Mouse (Mus musculus) intestine, embryonic 16.5 days (tissue): ENCODE data around the gene Ctnna3. TPM values are rescaled to one million over a fixed set of nuclear protein-coding genes. Genes with fewer than 3 reads are reported as not detected.

Experiments
- ATAC-seq: fragments of 200-750 bp; cut with Nextera tagmentation; 2 replicates; pipeline ENCODE4 v1.8.0; 2017; ENCODE audit warnings: moderate TSS enrichment, moderate library complexity
- H3K27ac ChIP-seq: fragments of 300-500 bp; sonication (generic); 2 replicates; pipeline ENCODE4 v1.5.1; 2014; ENCODE audit warnings: mild to moderate bottlenecking, low read length
- H3K27me3 ChIP-seq: fragments of 300-500 bp; sonication (generic); replicated peaks from 2 replicates; pipeline ENCODE4 v1.6.1; 2014; ENCODE audit warnings: low read length, control low read depth, mixed read lengths; ENCODE audit not compliant: control insufficient read depth, insufficient read depth
- H3K36me3 ChIP-seq: fragments of 300-500 bp; sonication (generic); 2 replicates; pipeline ENCODE4 v1.6.1; 2014; ENCODE audit warnings: low read length, control low read depth; ENCODE audit not compliant: control insufficient read depth, insufficient read depth
- H3K4me1 ChIP-seq: fragments of 300-500 bp; sonication (generic); 2 replicates; pipeline ENCODE4 v1.6.1; 2014; ENCODE audit warnings: low read length, control low read depth, mixed read lengths; ENCODE audit not compliant: control insufficient read depth, insufficient read depth
- H3K4me2 ChIP-seq: fragments of 300-500 bp; sonication (generic); 2 replicates; pipeline ENCODE4 v1.6.1; 2014; ENCODE audit warnings: low read depth, low read length, control low read depth
- H3K4me3 ChIP-seq: fragments of 300-500 bp; sonication (generic); 2 replicates; pipeline ENCODE4 v1.5.1; 2014; ENCODE audit warnings: mild to moderate bottlenecking, low read length
- H3K9ac ChIP-seq: fragments of 300-500 bp; sonication (generic); 2 replicates; pipeline ENCODE4 v1.6.1; 2014; ENCODE audit warnings: low read depth, low read length
- H3K9me3 ChIP-seq: fragments of 300-500 bp; sonication (generic); 2 replicates; pipeline ENCODE4 v1.6.1; 2016; ENCODE audit warnings: low read length, control low read depth; ENCODE audit not compliant: control insufficient read depth
- WGBS: fragments of 180-500 bp; shearing (Covaris S2); extraction: QIAGEN DNeasy Blood & Tissue Kit; methylation state at CpG from one replicate; pipeline ENCODE4 v1.1.7; 2014; 5-methylcytosine and 5-hydroxymethylcytosine counted together
- polyA plus RNA-seq: library from polyadenylated mRNA; unstranded; fragments of >200 nt; fragmentation: Nextera tagmentation; extraction: Ambion mirVana; gene quantifications from 2 replicates; pipeline ENCODE4 v1.2.1, GENCODE M21; 2015

Ctnna3 gene
- polyA plus RNA-seq, 1 experiment from 2014 or later: 0.89 TPM

DNA sequence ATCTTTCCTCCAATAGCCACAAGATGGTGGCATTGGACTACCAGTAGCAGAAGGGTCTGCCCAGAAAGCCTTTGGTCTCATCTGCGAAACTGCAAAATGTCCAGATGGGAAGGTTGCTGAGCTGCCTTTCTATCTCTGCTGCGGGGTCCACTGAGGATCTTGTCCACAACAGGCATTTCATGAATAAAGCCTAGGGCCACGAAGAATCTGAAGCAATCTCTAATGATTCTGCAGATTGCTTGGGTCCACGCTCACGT lies 7.2 kb upstream of the Ctnna3 start:
- Histone ChIP-seq H3K4me2 (no peak overlapping the region), H3K27me3 (no peaks in the 10 kb centered on the region), H3K36me3 (no peaks in the 10 kb centered on the region), H3K4me1 (no peaks in the 10 kb centered on the region), H3K4me3 (no peak overlapping the region), H3K27ac (no peak overlapping the region), H3K9me3 (no peaks in the 10 kb centered on the region), H3K9ac (no peak overlapping the region)
- WGBS: 81% methylated on average over 5 of the region's 5 CpGs
- ATAC-seq: no peak

DNA sequence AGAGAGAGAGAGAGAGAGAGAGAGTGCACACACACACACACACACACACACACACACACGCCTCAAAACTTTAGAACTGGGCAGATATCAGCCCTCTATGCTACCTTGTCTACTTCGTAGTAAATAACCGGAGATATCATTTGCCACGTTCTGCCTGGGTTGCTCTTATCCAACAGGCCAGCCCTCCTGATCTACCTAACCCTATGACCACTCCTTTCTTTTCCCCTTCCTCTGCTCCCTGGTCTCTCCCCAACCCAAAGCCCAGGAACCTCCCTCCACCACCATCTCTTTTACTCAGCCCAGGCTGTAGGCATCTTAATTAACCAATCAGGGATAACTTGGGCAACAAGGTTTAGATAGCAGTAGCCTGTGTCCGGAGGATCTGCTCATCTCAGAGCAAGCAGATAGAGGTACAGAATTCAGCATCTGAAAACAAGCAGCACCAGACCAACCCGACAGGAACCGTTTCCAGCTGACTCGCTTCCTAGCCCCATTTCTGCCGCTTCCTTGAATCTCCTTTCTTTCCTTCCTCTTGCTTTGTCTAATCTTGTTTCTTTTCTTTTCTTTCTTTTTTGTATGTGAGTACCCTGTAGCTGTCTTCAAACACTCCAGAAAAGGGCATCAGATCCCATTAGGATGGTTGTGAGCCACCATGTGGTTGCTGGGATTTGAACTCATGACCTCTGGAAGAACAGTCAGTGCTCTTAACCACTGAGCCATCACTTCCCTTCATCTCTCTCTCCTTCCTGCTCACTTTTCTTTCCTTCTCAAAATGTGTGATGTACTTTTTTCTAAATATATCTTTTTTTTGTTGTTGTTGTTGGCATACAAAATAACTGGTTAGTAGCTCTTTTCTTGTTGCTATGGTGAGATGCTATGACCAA lies 6.1 kb upstream of the Ctnna3 start:
- no peak for ATAC-seq
- WGBS: 88% methylated on average over 9 of the region's 9 CpGs

DNA sequence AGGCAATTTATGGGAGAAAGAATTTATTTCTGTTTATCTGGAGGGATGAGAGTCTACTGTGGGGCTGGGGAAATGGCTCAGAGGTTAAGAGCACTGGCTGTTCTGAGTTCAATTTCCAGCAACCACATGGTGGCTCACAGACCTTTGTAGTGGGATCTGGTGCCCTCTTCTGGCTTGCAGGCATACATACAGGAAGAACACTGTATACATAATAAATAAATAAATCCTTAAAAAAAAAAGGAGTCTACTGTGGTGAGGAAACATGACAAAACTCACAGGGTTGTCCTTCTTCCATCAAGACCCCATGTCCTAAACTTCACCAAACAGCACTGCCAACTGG lies 5.5 kb upstream of the Ctnna3 start:
- H3K4me2 ChIP-seq: no peak overlapping the region
- H3K4me1 ChIP-seq: no peaks in the 10 kb centered on the region
- no peaks in the 10 kb centered on the region for H3K9me3 ChIP-seq
- no peaks in the 10 kb centered on the region for H3K27me3 ChIP-seq
- H3K9ac ChIP-seq: no peak overlapping the region
- H3K4me3 ChIP-seq: no peak overlapping the region
- H3K36me3 ChIP-seq: no peaks in the 10 kb centered on the region
- no peak for ATAC-seq
- H3K27ac ChIP-seq: no peak overlapping the region

More for the DNA sequence above, 6.1 kb upstream of the Ctnna3 start:
- H3K27ac ChIP-seq: no peak overlapping the region
- H3K4me3 ChIP-seq: no peak overlapping the region
- H3K4me1 ChIP-seq: no peaks in the 10 kb centered on the region
- no peaks in the 10 kb centered on the region for H3K27me3 ChIP-seq
- H3K9me3 ChIP-seq: no peaks in the 10 kb centered on the region
- H3K4me2 ChIP-seq: no peak overlapping the region
- H3K9ac ChIP-seq: no peak overlapping the region
- no peaks in the 10 kb centered on the region for H3K36me3 ChIP-seq

DNA sequence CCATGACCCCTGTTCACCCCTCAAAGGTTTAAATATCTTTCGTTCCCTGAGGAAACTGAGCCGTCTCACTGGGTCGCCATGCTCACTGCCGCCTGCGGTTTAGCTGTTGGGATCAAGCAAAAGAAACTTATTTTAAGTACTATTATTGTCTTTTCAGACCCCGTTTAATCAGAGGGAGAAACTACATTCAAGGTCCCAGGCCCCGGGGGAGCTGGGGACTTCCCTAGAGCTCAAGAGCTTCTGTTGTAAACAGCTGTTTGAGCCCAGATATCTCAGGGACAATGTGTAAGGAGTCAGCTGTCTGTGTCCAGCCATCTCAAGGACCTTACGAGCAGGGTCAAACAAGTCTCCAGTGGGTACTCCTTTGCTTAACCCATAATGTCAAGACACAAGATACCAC lies 2.8 kb upstream of the Ctnna3 start:
- H3K4me2 ChIP-seq: no peak overlapping the region
- H3K27me3 ChIP-seq: no peaks in the 10 kb centered on the region
- no peaks in the 10 kb centered on the region for H3K4me1 ChIP-seq
- H3K4me3 ChIP-seq: no peak overlapping the region
- H3K9ac ChIP-seq: no peak overlapping the region
- no peak for ATAC-seq
- H3K27ac ChIP-seq: no peak overlapping the region
- no peaks in the 10 kb centered on the region for H3K9me3 ChIP-seq
- H3K36me3 ChIP-seq: no peaks in the 10 kb centered on the region
- 80% methylated on average over 8 of the region's 8 CpGs for WGBS

DNA sequence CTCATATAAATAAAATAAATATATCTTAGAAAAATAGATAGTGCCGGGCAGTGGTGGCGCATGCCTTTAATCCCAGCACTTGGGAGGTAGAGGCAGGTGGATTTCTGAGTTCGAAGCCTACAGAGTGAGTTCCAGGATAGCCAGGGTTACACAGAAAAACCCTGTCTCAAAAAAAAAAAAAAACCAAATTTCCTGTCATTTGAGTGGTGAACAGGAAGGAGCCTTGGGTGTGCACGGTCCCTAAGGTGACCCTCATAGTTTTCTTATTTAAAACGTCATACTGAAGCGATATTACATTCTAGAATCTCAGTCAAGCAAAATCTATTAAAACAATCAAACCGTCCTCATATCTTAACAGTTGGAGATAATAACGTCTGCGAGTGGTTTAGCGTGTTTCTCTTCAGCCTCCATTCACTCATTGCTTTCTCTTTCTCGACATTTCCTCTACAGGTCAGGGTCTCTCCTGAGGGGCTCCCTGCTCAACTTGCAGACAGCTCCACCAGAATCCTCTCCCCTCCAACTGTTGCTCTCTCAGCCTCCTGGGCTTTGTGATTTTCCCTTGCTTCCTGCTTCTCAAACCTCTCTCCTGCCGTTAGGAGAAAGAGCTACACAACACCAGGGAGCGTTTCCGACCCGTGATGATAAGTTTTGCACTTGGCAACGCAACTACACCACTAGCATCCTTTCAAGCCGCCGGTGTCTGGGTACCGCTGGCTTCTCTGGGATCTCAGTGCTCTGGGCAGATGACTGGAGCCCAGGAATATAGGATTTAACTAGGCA lies 1.5 kb upstream of the Ctnna3 start:
- Histone ChIP-seq H3K4me1 (no peaks in the 10 kb centered on the region), H3K27ac (peak overlapping the region; percentile 66), H3K9me3 (no peaks in the 10 kb centered on the region), H3K4me3 (peak overlapping the region; percentile 84), H3K4me2 (peak overlapping the region; percentile 77), H3K9ac (peak overlapping the region; percentile 69), H3K36me3 (no peaks in the 10 kb centered on the region), H3K27me3 (no peaks in the 10 kb centered on the region)
- 18% methylated on average over 19 of the region's 19 CpGs for WGBS
- 0 out of 2 replicates have a peak, but pooled peaks have one; percentile 1 for ATAC-seq

DNA sequence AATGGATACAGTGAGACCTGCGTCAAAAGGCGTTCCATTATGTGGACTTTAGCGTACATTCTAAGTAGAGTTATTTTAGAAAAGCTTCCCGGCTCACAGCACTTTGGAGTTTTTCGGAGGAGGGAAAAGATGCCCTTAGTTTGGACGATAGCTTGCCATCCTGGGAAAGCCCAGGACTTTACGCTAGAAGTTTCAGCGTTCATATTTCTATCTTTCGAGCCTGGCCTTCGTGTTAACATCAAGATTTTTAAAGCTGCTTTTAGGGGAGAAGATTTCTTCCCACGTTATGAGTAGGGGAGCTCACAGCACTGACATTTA lies 916 bp upstream of the Ctnna3 start:
- 2% methylated on average over 11 of the region's 11 CpGs for WGBS
- no peak; the same call in 1 of the 2 replicates for ATAC-seq
- Histone ChIP-seq H3K27me3 (no peaks in the 10 kb centered on the region), H3K9ac (peak overlapping the region; percentile 69), H3K36me3 (no peaks in the 10 kb centered on the region), H3K4me1 (no peaks in the 10 kb centered on the region), H3K9me3 (no peaks in the 10 kb centered on the region), H3K4me3 (peak overlapping the region; percentile 84), H3K4me2 (peak overlapping the region; percentile 77), H3K27ac (peak overlapping the region; percentile 66)

DNA sequence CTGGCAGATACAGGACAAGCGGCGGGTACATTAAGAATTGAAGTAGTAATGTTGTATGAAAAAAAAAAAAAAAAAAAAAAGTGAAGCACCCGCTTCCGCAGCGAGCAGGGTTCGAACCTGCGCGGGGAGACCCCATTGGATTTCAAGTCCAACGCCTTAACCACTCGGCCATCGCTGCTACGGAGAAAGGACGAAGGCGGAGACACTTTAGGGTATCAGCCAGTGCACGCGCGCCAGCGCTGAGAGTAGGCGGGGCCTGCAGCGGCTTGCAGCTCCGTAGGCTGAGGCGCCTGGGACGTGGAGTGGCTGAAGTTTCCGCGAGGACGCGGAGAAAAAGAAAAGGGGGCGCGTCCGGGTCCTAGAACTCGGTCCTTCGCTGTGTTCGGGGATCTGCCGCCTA lies 518 bp upstream of the Ctnna3 start:
- Histone ChIP-seq H3K9ac (peak overlapping the region; percentile 79), H3K4me1 (no peaks in the 10 kb centered on the region), H3K36me3 (no peaks in the 10 kb centered on the region), H3K27me3 (no peaks in the 10 kb centered on the region), H3K4me3 (peak overlapping the region; percentile 84), H3K4me2 (peak overlapping the region; percentile 77), H3K9me3 (no peaks in the 10 kb centered on the region), H3K27ac (peak overlapping the region; percentile 68)
- ATAC-seq: peak; percentile 92
- WGBS: 0% methylated on average over 34 of the region's 34 CpGs

DNA sequence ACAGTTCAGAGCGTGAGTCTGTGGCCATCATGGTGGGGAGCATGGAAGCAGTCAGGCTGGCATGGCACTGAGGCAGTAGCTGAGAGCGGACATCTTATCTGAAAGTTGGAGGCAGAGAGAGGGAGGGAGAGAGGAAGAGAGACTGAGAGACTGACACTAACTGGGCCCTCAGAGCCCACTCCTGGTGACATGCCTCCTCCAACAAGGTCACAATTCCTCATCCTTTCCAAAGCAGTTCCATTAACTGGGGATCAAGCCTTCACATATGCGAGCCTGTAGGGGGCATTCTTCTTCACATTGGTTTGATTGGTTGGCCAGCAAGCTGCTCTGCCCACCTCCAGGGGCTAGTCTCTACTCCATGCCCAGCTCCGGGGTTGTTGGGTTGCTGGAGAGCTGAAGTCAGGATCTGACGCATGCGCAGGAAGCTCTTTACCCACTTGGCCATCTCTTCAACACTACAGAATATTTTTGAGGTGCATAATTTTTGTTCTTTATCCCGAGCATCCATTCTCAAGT lies 1.4 kb downstream of the Ctnna3 start:
- no peak overlapping the region for H3K4me3 ChIP-seq
- H3K9me3 ChIP-seq: no peaks in the 10 kb centered on the region
- no peaks in the 10 kb centered on the region for H3K36me3 ChIP-seq
- WGBS: 91% methylated on average over 7 of the region's 7 CpGs
- ATAC-seq: no peak
- no peak overlapping the region for H3K4me2 ChIP-seq
- H3K27ac ChIP-seq: no peak overlapping the region
- H3K4me1 ChIP-seq: no peaks in the 10 kb centered on the region
- no peaks in the 10 kb centered on the region for H3K27me3 ChIP-seq
- H3K9ac ChIP-seq: no peak overlapping the region

DNA sequence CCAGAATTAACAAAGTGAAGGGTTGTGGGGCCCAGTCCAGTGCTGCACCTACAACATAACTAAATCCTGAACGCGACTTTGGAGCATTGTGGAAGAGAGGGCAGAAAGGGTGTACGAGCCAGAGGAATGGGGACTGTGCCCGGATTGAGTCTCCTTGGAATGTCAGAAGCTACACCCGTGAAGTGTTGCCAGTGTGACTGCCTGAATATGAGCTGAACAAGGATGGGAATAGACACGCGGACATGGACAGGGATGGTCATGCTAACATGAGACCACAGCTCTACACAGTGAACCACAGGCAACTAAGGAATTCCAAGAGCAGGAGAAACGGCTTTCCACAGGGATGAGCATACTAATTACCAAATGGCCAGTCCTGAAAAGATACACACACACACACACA lies 2.2 kb downstream of the Ctnna3 start:
- no peaks in the 10 kb centered on the region for H3K36me3 ChIP-seq
- no peak overlapping the region for H3K9ac ChIP-seq
- H3K9me3 ChIP-seq: no peaks in the 10 kb centered on the region
- H3K4me3 ChIP-seq: no peak overlapping the region
- no peaks in the 10 kb centered on the region for H3K4me1 ChIP-seq
- ATAC-seq: no peak
- WGBS: 87% methylated on average over 8 of the region's 8 CpGs
- H3K27ac ChIP-seq: no peak overlapping the region
- H3K4me2 ChIP-seq: no peak overlapping the region
- H3K27me3 ChIP-seq: no peaks in the 10 kb centered on the region
